Mouse (Mus musculus): ENCODE results near the gene Arhgap28. TPM values are rescaled to one million over a fixed set of nuclear protein-coding genes. Genes with fewer than 3 reads are reported as not detected.
A peak's percentile ranks its signal among the peaks of the same experiment; 100 is the strongest.

Arhgap28 gene
- polyA plus RNA-seq, 1 experiment from 2014 or later = 41.5 TPM

GRCm38 (mm10) chr17:67928280-67928679 is 75.6 kb downstream of the Arhgap28 start:
- Histone ChIP-seq H3K27me3 (no peaks in the 10 kb centered on the region), H3K36me3 (peaks cover 17% of the 10 kb centered on the region), H3K4me1 (peaks cover 7% of the 10 kb centered on the region; the same call in 1 of the 2 replicates), H3K9ac (no peak overlapping the region), H3K4me2 (no peak overlapping the region), H3K27ac (no peak overlapping the region), H3K4me3 (no peak overlapping the region), H3K9me3 (no peaks in the 10 kb centered on the region)
- ATAC-seq (ENCODE audit: insufficient number of reproducible peaks, low FRiP score, low TSS enrichment, low read depth) = no peak
- 79% methylated on average over 6 of the region's 6 CpGs for WGBS

GRCm38 (mm10) chr17:67927864-67928263 is 76.1 kb downstream of the Arhgap28 start:
- ATAC-seq (ENCODE audit: insufficient number of reproducible peaks, low FRiP score, low TSS enrichment, low read depth) = no peak
- Histone ChIP-seq H3K4me3 (no peak overlapping the region), H3K9me3 (no peaks in the 10 kb centered on the region), H3K4me1 (peaks cover 7% of the 10 kb centered on the region; the same call in 1 of the 2 replicates), H3K4me2 (no peak overlapping the region), H3K9ac (no peak overlapping the region), H3K27me3 (no peaks in the 10 kb centered on the region), H3K36me3 (peaks cover 13% of the 10 kb centered on the region; the same call in 1 of the 2 replicates), H3K27ac (no peak overlapping the region)
- WGBS = 89% methylated on average over 8 of the region's 8 CpGs

GRCm38 (mm10) chr17:67919959-67920358 is 84.0 kb downstream of the Arhgap28 start:
- no peak overlapping the region for H3K4me2 ChIP-seq
- no peak for ATAC-seq (ENCODE audit: insufficient number of reproducible peaks, low FRiP score, low TSS enrichment, low read depth)
- no peaks in the 10 kb centered on the region for H3K9me3 ChIP-seq
- no peak overlapping the region for H3K4me3 ChIP-seq
- no peaks in the 10 kb centered on the region for H3K4me1 ChIP-seq
- H3K9ac ChIP-seq = no peak overlapping the region
- no peaks in the 10 kb centered on the region for H3K27me3 ChIP-seq
- no peak overlapping the region for H3K27ac ChIP-seq
- H3K36me3 ChIP-seq = 0 out of 2 replicates have a peak, but pooled peaks cover 2% of the 10 kb centered on the region
- WGBS = 83% methylated on average over 7 of the region's 7 CpGs

- Histone ChIP-seq H3K9ac (no peak overlapping the region), H3K27me3 (no peaks in the 10 kb centered on the region), H3K4me1 (peaks cover 7% of the 10 kb centered on the region), H3K9me3 (no peaks in the 10 kb centered on the region), H3K36me3 (0 out of 2 replicates have a peak, but pooled peaks cover 2% of the 10 kb centered on the region), H3K27ac (no peak overlapping the region), H3K4me2 (no peak overlapping the region), H3K4me3 (no peak overlapping the region)
- no peak for ATAC-seq (ENCODE audit: insufficient number of reproducible peaks, low FRiP score, low TSS enrichment, low read depth)
- WGBS = 83% methylated on average over 7 of the region's 7 CpGs
Observed at GRCm38 (mm10) chr17:67918201-67918600, 85.7 kb downstream of the Arhgap28 start.

- Histone ChIP-seq H3K9me3 (no peaks in the 10 kb centered on the region), H3K4me2 (no peak overlapping the region), H3K4me3 (no peak overlapping the region), H3K9ac (no peak overlapping the region), H3K4me1 (peaks cover 16% of the 10 kb centered on the region), H3K27ac (no peak overlapping the region), H3K36me3 (0 out of 2 replicates have a peak, but pooled peaks cover 2% of the 10 kb centered on the region), H3K27me3 (no peaks in the 10 kb centered on the region)
- WGBS = 88% methylated on average over 2 of the region's 2 CpGs
- ATAC-seq (ENCODE audit: insufficient number of reproducible peaks, low FRiP score, low TSS enrichment, low read depth) = no peak
Observed at GRCm38 (mm10) chr17:67916901-67917300, 87.0 kb downstream of the Arhgap28 start.

GRCm38 (mm10) chr17:67912640-67913039 is 91.3 kb downstream of the Arhgap28 start:
- H3K9ac ChIP-seq = no peak overlapping the region
- H3K27ac ChIP-seq = peak overlapping the region; percentile 47; the same call in 1 of the 2 replicates
- no peaks in the 10 kb centered on the region for H3K9me3 ChIP-seq

GRCm38 (mm10) chr17:67912051-67912450 is 91.9 kb downstream of the Arhgap28 start:
- Histone ChIP-seq H3K4me2 (no peak overlapping the region), H3K36me3 (no peaks in the 10 kb centered on the region), H3K9me3 (no peaks in the 10 kb centered on the region), H3K9ac (no peak overlapping the region), H3K27ac (peak overlapping the region; percentile 47), H3K4me1 (peaks cover 27% of the 10 kb centered on the region), H3K27me3 (no peaks in the 10 kb centered on the region), H3K4me3 (no peak overlapping the region)
- ATAC-seq (ENCODE audit: insufficient number of reproducible peaks, low FRiP score, low TSS enrichment, low read depth) = no peak
- 53% methylated on average over 11 of the region's 11 CpGs for WGBS

More at GRCm38 (mm10) chr17:67912640-67913039, 91.3 kb downstream of the Arhgap28 start:
- Histone ChIP-seq H3K4me3 (no peak overlapping the region), H3K27me3 (no peaks in the 10 kb centered on the region), H3K36me3 (0 out of 2 replicates have a peak, but pooled peaks cover 2% of the 10 kb centered on the region), H3K4me1 (peaks cover 27% of the 10 kb centered on the region), H3K4me2 (no peak overlapping the region)
- WGBS = 47% methylated on average over 12 of the region's 12 CpGs
- peak; percentile 31; the same call in 1 of the 2 replicates for ATAC-seq (ENCODE audit: insufficient number of reproducible peaks, low FRiP score, low TSS enrichment, low read depth)

- Histone ChIP-seq H3K27ac (no peak overlapping the region; the same call in 1 of the 2 replicates), H3K4me1 (peaks cover 30% of the 10 kb centered on the region)
Observed at GRCm38 (mm10) chr17:67908537-67908936, 95.4 kb downstream of the Arhgap28 start.

GRCm38 (mm10) chr17:67908137-67908536 is 95.8 kb downstream of the Arhgap28 start:
- H3K4me3 ChIP-seq = no peak overlapping the region
- H3K4me2 ChIP-seq = no peak overlapping the region
- WGBS = 80% methylated on average over 4 of the region's 4 CpGs
- no peak overlapping the region; the same call in none of the 2 replicates for H3K27ac ChIP-seq
- no peaks in the 10 kb centered on the region for H3K36me3 ChIP-seq
- no peak for ATAC-seq (ENCODE audit: insufficient number of reproducible peaks, low FRiP score, low TSS enrichment, low read depth)
- no peak overlapping the region for H3K9ac ChIP-seq
- H3K9me3 ChIP-seq = no peaks in the 10 kb centered on the region
- peaks cover 26% of the 10 kb centered on the region for H3K4me1 ChIP-seq
- no peaks in the 10 kb centered on the region for H3K27me3 ChIP-seq

More at GRCm38 (mm10) chr17:67908537-67908936, 95.4 kb downstream of the Arhgap28 start:
- Histone ChIP-seq H3K4me3 (no peak overlapping the region), H3K9ac (no peak overlapping the region), H3K27me3 (no peaks in the 10 kb centered on the region), H3K36me3 (no peaks in the 10 kb centered on the region), H3K9me3 (no peaks in the 10 kb centered on the region), H3K4me2 (no peak overlapping the region)
- ATAC-seq (ENCODE audit: insufficient number of reproducible peaks, low FRiP score, low TSS enrichment, low read depth) = no peak
- 64% methylated on average over 4 of the region's 4 CpGs for WGBS

GRCm38 (mm10) chr17:67907532-67908054 is 96.3 kb downstream of the Arhgap28 start:
- WGBS = 69% methylated on average over 10 of the region's 10 CpGs
- H3K9ac ChIP-seq = no peak overlapping the region
- H3K4me1 ChIP-seq = peaks cover 26% of the 10 kb centered on the region
- no peak overlapping the region for H3K4me2 ChIP-seq
- H3K27ac ChIP-seq = no peak overlapping the region; the same call in 1 of the 2 replicates
- H3K4me3 ChIP-seq = no peak overlapping the region
- H3K9me3 ChIP-seq = no peaks in the 10 kb centered on the region
- no peaks in the 10 kb centered on the region for H3K36me3 ChIP-seq
- no peaks in the 10 kb centered on the region for H3K27me3 ChIP-seq
- ATAC-seq (ENCODE audit: insufficient number of reproducible peaks, low FRiP score, low TSS enrichment, low read depth) = no peak; the same call in 1 of the 2 replicates

GRCm38 (mm10) chr17:67906236-67906635 is 97.7 kb downstream of the Arhgap28 start:
- H3K4me1 ChIP-seq = peaks cover 15% of the 10 kb centered on the region
- H3K4me2 ChIP-seq = no peak overlapping the region
- H3K4me3 ChIP-seq = no peak overlapping the region
- H3K9me3 ChIP-seq = no peaks in the 10 kb centered on the region
- H3K27ac ChIP-seq = no peak overlapping the region
- no peak overlapping the region for H3K9ac ChIP-seq
- ATAC-seq (ENCODE audit: insufficient number of reproducible peaks, low FRiP score, low TSS enrichment, low read depth) = no peak
- no peaks in the 10 kb centered on the region for H3K27me3 ChIP-seq
- 74% methylated on average over 3 of the region's 3 CpGs for WGBS
- H3K36me3 ChIP-seq = no peaks in the 10 kb centered on the region

- Histone ChIP-seq H3K36me3 (0 out of 2 replicates have a peak, but pooled peaks cover 7% of the 10 kb centered on the region), H3K4me3 (no peak overlapping the region), H3K9me3 (no peaks in the 10 kb centered on the region), H3K4me1 (peaks cover 15% of the 10 kb centered on the region), H3K9ac (no peak overlapping the region), H3K4me2 (no peak overlapping the region), H3K27ac (no peak overlapping the region), H3K27me3 (no peaks in the 10 kb centered on the region)
- 85% methylated on average over 14 of the region's 14 CpGs for WGBS
- ATAC-seq (ENCODE audit: insufficient number of reproducible peaks, low FRiP score, low TSS enrichment, low read depth) = no peak
Observed at GRCm38 (mm10) chr17:67904315-67904944, 99.5 kb downstream of the Arhgap28 start.

All from limb, embryonic 15.5 days (tissue).